Mouse (Mus musculus) midbrain, embryonic 10.5 days (tissue): ENCODE results near the gene Phf12. TPM values are rescaled to one million over a fixed set of nuclear protein-coding genes. Genes with fewer than 3 reads are reported as not detected.
A peak's percentile ranks its signal among the peaks of the same experiment; 100 is the strongest.

Experiments used
- DNase-seq: peaks from one replicate; pipeline ENCODE4 v3.0.0-alpha.2; 2017; ENCODE audit warnings: low spot score
- H3K27ac ChIP-seq: fragments of 300-500 bp; sonication (generic); replicated peaks from 2 replicates; pipeline ENCODE4 v1.5.1; 2016; ENCODE audit warnings: mild to moderate bottlenecking
- H3K27me3 ChIP-seq: fragments of 300-500 bp; sonication (generic); 2 replicates; pipeline ENCODE4 v1.6.1; 2016; ENCODE audit warnings: low read depth, mild to moderate bottlenecking; ENCODE audit not compliant: poor library complexity, severe bottlenecking
- H3K36me3 ChIP-seq: fragments of 300-500 bp; sonication (generic); 2 replicates; pipeline ENCODE4 v1.6.1; 2016; ENCODE audit warnings: mild to moderate bottlenecking, moderate library complexity
- H3K4me1 ChIP-seq: fragments of 300-500 bp; sonication (generic); 2 replicates; pipeline ENCODE4 v1.6.1; 2016
- H3K4me3 ChIP-seq: fragments of 300-500 bp; sonication (generic); 2 replicates; pipeline ENCODE4 v1.5.1; 2016; ENCODE audit warnings: mild to moderate bottlenecking, moderate library complexity
- H3K9me3 ChIP-seq: fragments of 300-500 bp; sonication (generic); replicated peaks from 2 replicates; pipeline ENCODE4 v1.6.1; 2016; ENCODE audit warnings: mild to moderate bottlenecking
- WGBS: fragments of 180-500 bp; shearing (Covaris S2); methylation state at CpG from one replicate; pipeline ENCODE4 v1.1.7; 2016; 5-methylcytosine and 5-hydroxymethylcytosine counted together
- polyA plus RNA-seq: library from polyadenylated mRNA; unstranded; fragments of >200 nt; fragmentation: Nextera tagmentation; extraction: Ambion mirVana; gene quantifications from 2 replicates; pipeline ENCODE4 v1.2.1, GENCODE M21; 2016

Phf12 gene
- polyA plus RNA-seq, 1 experiment from 2014 or later: 15.8 TPM

- Histone ChIP-seq H3K27ac (peak overlapping the region; percentile 43; the same call in 1 of the 2 replicates), H3K4me3 (no peak overlapping the region), H3K4me1 (peaks cover 24% of the 10 kb centered on the region), H3K9me3 (no peaks in the 10 kb centered on the region), H3K36me3 (no peaks in the 10 kb centered on the region), H3K27me3 (peaks cover 89% of the 10 kb centered on the region)
- 76% methylated on average over 9 of the region's 9 CpGs for WGBS
- no peak for DNase-seq
Observed at GRCm38 (mm10) chr11:77958932-77959331, 23.6 kb upstream of the Phf12 start.

DNA sequence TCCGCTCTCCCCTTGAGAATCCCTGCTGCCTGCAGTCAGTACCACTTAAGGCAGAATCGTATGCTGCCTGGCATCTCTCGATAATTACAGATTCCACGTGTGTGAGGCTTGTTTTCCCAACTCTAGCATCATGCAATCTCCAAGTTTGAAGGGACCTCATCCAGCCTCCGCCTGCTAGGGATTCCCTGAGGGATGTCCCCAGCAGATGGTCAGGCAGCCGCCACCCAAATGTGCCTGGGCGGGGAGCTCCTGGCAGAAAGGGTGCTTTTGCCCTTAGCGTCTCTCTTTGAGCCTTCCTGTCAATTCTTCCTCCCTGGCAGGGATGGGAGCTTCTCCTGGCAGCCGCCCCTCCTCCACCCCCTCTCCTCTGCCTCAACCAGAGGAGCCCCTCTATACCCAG, 22.4 kb upstream of the Phf12 start:
- Histone ChIP-seq H3K9me3 (no peaks in the 10 kb centered on the region), H3K4me3 (no peak overlapping the region), H3K36me3 (no peaks in the 10 kb centered on the region), H3K27me3 (peaks cover 83% of the 10 kb centered on the region), H3K27ac (0 out of 2 replicates have a peak overlapping the region, but pooled peaks have one; percentile 0), H3K4me1 (peaks cover 36% of the 10 kb centered on the region)
- 70% methylated on average over 9 of the region's 9 CpGs for WGBS
- DNase-seq: no peak

DNA sequence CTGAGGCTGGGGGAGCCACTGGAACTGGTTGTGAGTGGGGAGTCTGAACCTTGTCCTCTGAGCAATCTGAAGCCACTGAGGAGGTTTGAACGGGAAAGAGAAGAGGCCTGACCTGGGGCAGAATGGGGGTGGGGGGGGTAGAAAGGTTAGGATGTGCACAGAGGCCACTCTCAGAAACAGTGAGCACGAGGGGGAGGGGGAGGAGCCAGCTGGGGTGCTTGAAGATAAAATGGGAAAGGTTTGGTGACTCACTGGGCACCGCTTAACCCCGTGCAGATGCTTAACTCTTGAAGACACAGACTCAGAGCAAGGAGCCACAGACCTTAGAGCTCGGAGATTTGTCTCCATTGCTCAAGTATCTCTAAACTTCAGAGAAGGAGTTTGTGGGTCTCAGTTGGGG, 21.7 kb upstream of the Phf12 start:
- 61% methylated on average over 5 of the region's 5 CpGs for WGBS
- H3K27ac ChIP-seq: peak overlapping the region; percentile 0; the same call in 1 of the 2 replicates
- H3K27me3 ChIP-seq: peaks cover 85% of the 10 kb centered on the region
- H3K9me3 ChIP-seq: no peaks in the 10 kb centered on the region
- H3K4me1 ChIP-seq: peaks cover 43% of the 10 kb centered on the region
- H3K36me3 ChIP-seq: no peaks in the 10 kb centered on the region
- no peak overlapping the region for H3K4me3 ChIP-seq
- no peak for DNase-seq

DNA sequence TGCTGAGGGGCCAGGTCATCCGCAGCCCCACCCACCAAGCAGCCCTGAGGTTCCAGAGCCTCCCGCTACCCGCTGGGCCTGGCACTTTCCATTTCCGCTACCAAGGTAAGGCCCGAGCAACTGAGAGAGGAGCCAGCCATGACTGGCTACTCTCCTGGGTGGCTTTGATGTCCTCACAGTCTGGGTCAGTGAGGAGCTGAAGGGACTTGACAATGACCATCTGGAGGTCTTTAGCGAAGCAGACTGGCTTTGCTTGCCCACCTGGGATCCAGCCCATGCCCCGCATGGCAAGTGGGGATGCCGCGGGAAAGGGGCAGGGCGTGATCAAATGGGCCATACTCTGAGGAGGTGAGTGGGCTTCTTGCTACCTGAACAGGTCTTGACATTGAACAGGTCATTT, 19.6 kb upstream of the Phf12 start:
- H3K4me1 ChIP-seq: peaks cover 52% of the 10 kb centered on the region
- DNase-seq: no peak

DNA sequence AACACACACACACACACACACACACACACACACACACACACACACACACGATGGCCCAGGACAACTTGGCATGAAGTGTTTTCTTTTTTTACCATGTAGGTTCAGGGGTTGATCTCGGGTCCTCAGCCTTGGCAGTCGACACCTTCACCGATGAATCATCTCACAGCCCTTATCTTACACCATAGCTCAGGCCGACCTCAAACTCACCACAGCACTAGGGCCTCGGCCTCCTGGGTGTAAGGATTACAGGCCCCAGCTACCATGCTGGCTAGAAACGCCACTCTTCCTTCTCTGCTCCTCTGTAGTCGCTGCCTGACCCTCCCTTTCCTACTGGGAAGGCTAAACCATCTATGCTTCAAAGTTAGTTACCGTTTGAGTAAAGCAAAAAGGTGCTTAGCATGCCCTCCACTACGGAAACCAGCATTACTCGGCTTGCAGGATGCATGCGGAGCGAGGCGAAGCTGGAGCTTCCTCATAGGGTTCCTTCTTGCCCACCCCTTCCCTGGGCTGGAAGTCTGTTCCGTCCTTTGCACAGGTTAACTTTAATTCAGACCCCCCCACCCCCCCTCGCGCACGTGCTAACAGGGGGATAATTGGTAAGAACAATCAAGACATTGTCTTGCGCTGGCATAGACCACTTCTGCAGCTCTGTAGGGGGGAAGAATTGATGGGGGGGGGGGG, 18.0 kb upstream of the Phf12 start:
- H3K4me3 ChIP-seq: peak overlapping the region; percentile 34

More for the DNA sequence above, 19.6 kb upstream of the Phf12 start:
- Histone ChIP-seq H3K36me3 (no peaks in the 10 kb centered on the region), H3K27me3 (peaks cover 79% of the 10 kb centered on the region), H3K9me3 (no peaks in the 10 kb centered on the region), H3K4me3 (no peak overlapping the region), H3K27ac (peak overlapping the region; percentile 43; the same call in 1 of the 2 replicates)
- 93% methylated on average over 10 of the region's 10 CpGs for WGBS

DNA sequence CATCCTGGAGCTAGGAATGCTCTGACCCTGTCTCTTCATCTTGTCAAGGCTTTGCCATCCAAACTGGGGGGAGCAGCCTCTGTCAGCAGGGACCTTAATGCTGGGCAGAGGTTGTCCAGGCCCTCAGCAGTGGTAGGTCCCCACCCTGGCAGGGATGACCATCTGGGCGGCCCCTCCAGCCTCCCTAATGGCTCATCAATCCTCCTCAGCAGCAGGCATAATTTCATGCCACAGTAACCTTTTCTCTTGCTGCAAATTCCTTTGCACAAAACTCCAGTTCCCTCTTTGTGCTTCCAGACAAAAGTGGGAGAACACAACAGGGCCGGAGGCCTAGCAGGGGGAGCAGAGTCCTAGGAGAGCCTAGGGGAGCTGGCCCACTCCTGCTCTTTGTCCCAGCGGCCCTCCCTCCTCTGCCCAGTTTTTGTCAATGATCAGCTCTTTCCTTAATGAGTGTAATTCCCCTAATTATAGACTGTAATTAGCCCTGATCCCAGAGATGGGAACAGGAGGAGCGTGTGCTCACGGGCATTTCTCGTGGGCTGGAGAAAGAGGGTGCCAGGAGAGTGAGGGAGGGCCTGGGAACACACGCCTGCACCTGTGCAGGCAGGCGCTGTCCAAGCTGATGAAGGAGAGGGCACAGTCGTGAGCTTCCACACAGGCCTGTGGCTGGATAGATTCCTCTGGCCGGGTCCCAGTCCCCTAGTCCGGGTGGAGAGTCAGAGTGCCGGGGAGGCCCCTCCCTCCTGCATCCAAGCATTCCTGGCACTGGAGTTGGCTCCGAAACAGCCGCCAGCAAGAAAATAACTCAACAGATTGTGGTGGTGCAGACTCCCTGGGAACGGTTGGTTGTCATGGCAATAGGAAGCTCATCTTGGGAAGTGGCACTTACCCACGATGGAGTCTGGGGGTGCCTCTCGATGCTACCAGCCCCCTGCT, 17.2 kb upstream of the Phf12 start:
- peaks cover 64% of the 10 kb centered on the region for H3K27me3 ChIP-seq
- peak; percentile 74 for DNase-seq
- no peaks in the 10 kb centered on the region for H3K36me3 ChIP-seq
- H3K9me3 ChIP-seq: no peaks in the 10 kb centered on the region
- peak overlapping the region; percentile 91 for H3K27ac ChIP-seq
- peak overlapping the region; percentile 34 for H3K4me3 ChIP-seq
- WGBS: 8% methylated on average over 17 of the region's 17 CpGs
- H3K4me1 ChIP-seq: peaks cover 38% of the 10 kb centered on the region

More for the DNA sequence above, 18.0 kb upstream of the Phf12 start:
- peaks cover 72% of the 10 kb centered on the region for H3K27me3 ChIP-seq
- H3K27ac ChIP-seq: peak overlapping the region; percentile 91
- H3K4me1 ChIP-seq: peaks cover 44% of the 10 kb centered on the region
- WGBS: 9% methylated on average over 19 of the region's 19 CpGs
- no peaks in the 10 kb centered on the region for H3K9me3 ChIP-seq
- DNase-seq: peak; percentile 42
- no peaks in the 10 kb centered on the region for H3K36me3 ChIP-seq

DNA sequence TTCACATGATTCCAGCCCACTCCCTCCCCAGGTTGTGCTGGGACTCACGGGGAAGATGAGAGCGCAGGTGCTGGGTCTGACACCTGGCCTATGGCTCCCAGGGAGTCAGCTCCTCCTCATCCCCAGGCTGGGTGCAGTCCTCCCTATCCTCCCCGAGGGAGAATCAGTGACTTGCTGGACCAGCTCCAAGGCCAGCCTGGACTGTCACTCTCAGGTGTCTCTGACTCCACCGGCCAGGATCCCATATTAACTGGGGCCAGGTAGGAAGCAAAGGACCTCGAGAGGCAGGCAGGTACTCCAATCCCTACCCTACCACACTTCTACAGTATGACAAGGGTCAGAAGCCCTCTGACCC, 16.5 kb upstream of the Phf12 start:
- peak overlapping the region; percentile 34; the same call in 1 of the 2 replicates for H3K4me3 ChIP-seq
- no peak for DNase-seq

DNA sequence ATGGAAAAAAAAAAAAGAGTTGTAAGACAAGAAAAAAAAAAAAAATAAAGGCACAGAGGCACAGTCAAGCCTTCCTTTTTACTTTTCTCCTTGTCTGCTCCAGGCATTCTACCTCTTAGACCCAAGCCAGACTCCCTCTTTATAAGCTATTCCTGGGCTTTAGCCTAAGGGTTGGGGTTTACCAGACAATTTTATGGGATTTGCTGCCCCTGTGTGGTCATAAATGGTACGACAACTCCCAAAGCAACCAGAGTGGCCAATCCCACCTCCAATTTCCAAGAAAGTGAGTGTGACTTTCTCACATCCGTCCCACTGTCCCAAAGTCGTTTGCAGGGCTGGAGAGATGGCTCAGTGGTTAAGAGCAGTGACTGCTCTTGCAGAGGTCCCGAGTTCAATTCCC, 15.4 kb upstream of the Phf12 start:
- Histone ChIP-seq H3K4me1 (peaks cover 28% of the 10 kb centered on the region), H3K9me3 (no peaks in the 10 kb centered on the region), H3K4me3 (no peak overlapping the region), H3K27me3 (peaks cover 50% of the 10 kb centered on the region), H3K36me3 (no peaks in the 10 kb centered on the region), H3K27ac (no peak overlapping the region)
- 0% methylated on average over 4 of the region's 4 CpGs for WGBS
- peak; percentile 79 for DNase-seq

More for the DNA sequence above, 16.5 kb upstream of the Phf12 start:
- Histone ChIP-seq H3K4me1 (peaks cover 32% of the 10 kb centered on the region), H3K27ac (peak overlapping the region; percentile 91), H3K36me3 (no peaks in the 10 kb centered on the region), H3K9me3 (no peaks in the 10 kb centered on the region), H3K27me3 (peaks cover 57% of the 10 kb centered on the region)
- WGBS: 60% methylated on average over 5 of the region's 5 CpGs

DNA sequence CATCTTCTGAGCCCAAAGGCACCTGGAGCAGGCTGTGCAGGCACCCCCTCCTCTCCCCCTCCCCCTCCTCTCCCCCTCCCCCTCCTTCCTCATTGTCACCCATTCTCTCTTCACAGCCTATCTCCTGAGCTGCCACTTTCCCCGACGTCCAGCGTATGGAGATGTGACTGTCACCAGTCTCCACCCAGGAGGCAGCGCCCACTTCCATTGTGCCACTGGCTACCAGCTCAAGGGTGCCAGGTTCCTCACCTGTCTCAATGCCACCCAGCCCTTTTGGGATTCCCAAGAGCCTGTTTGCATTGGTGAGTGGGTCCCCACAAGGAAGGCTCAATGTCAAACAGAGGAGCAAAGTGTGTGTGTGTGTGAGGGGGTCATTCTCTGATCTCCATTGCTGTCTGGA, 13.8 kb upstream of the Phf12 start:
- peaks cover 51% of the 10 kb centered on the region for H3K27me3 ChIP-seq
- no peaks in the 10 kb centered on the region for H3K36me3 ChIP-seq
- no peaks in the 10 kb centered on the region for H3K9me3 ChIP-seq
- DNase-seq: no peak
- H3K27ac ChIP-seq: no peak overlapping the region
- H3K4me1 ChIP-seq: peaks cover 29% of the 10 kb centered on the region
- WGBS: 81% methylated on average over 4 of the region's 4 CpGs
- no peak overlapping the region for H3K4me3 ChIP-seq

DNA sequence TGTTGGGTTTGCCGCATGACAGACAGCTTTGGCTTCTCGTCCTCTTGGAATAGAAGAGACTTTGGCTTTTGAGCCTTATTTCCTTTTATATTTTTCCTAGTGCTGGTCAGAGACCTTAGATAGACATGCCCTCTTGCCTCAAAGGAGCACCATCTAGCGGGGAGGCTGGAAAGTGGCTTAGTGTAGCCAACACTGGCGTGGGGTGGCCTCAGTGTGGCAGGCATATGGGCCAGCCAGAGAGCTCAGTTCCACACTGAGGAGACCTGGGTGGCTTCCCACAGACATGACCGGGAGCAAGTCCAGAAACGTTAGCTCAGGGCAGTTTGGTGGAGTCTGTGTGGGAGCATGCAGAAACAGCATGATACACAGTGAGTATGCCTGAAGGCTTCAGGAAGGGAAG, 11.8 kb upstream of the Phf12 start:
- H3K4me3 ChIP-seq: no peak overlapping the region
- H3K9me3 ChIP-seq: no peaks in the 10 kb centered on the region
- no peaks in the 10 kb centered on the region for H3K36me3 ChIP-seq
- no peak overlapping the region for H3K27ac ChIP-seq
- no peak for DNase-seq
- peaks cover 17% of the 10 kb centered on the region for H3K4me1 ChIP-seq
- 85% methylated on average over 6 of the region's 6 CpGs for WGBS
- H3K27me3 ChIP-seq: peaks cover 55% of the 10 kb centered on the region

- WGBS: 87% methylated on average over 7 of the region's 7 CpGs
- Histone ChIP-seq H3K9me3 (no peaks in the 10 kb centered on the region), H3K27me3 (peaks cover 51% of the 10 kb centered on the region), H3K36me3 (no peaks in the 10 kb centered on the region), H3K27ac (no peak overlapping the region), H3K4me3 (no peak overlapping the region), H3K4me1 (peaks cover 15% of the 10 kb centered on the region)
- no peak for DNase-seq
Observed at GRCm38 (mm10) chr11:77973520-77973919, 9.0 kb upstream of the Phf12 start.

DNA sequence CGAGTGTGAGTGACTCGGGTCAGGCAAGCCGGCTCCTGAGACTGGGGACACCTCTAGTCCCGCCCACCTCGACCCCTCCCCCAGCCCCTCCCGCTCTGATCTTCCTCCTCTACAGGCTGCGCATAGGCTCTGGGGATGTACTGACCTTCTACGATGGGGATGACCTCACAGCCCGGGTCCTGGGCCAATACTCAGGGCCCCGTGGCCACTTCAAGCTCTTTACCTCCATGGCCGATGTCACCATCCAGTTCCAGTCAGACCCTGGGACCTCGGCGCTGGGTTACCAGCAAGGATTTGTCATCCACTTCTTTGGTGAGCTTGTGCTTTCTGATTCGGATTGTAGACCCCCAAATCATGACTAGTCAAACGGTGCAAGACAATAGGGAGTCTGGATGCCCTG, 8.2 kb upstream of the Phf12 start:
- 53% methylated on average over 15 of the region's 15 CpGs for WGBS
- Histone ChIP-seq H3K36me3 (no peaks in the 10 kb centered on the region), H3K27ac (no peak overlapping the region), H3K4me1 (peaks cover 15% of the 10 kb centered on the region), H3K9me3 (no peaks in the 10 kb centered on the region), H3K27me3 (peaks cover 48% of the 10 kb centered on the region), H3K4me3 (no peak overlapping the region)
- no peak for DNase-seq

DNA sequence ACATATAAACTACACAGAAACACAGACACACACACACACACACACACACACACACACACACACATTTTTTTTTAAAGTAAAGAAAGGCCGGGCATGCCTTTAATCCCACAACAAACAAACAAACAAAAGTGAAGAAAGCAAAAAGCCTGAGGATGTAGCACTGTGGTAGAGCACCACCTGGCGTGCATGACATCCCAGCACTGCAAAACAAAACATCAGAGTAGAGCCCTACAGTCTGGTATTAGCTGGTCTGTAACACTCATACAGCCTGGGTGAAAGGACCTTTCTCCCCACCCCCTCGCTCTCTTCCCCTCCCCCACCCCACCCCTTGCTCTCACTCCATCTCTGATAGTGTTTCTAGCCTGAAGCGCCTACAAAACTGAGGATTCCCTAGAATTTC, 6.7 kb upstream of the Phf12 start:
- Histone ChIP-seq H3K9me3 (no peaks in the 10 kb centered on the region), H3K4me3 (no peak overlapping the region), H3K4me1 (peaks cover 23% of the 10 kb centered on the region), H3K27me3 (peaks cover 48% of the 10 kb centered on the region), H3K27ac (no peak overlapping the region), H3K36me3 (no peaks in the 10 kb centered on the region)
- DNase-seq: no peak
- WGBS: 39% methylated on average over 4 of the region's 4 CpGs
